Mouse (Mus musculus) frontal cortex, adult (tissue): ENCODE data around the gene Mdm2.

ENCODE experiments used
- ATAC-seq: cut with Nextera tagmentation; 2 replicates; pipeline ENCODE4 v1.9.2; 2017; ENCODE audit warnings: mild to moderate bottlenecking, moderate library complexity, mixed read lengths; ENCODE audit not compliant: low TSS enrichment

Mdm2 gene

GRCm38 (mm10) chr10:117670791-117671190, 39.8 kb downstream of the Mdm2 start:
- ATAC-seq = no peak

GRCm38 (mm10) chr10:117670092-117670491, 40.5 kb downstream of the Mdm2 start:
- no peak for ATAC-seq

GRCm38 (mm10) chr10:117669449-117670090, 41.0 kb downstream of the Mdm2 start:
- no peak for ATAC-seq

GRCm38 (mm10) chr10:117668546-117669300, 41.8 kb downstream of the Mdm2 start:
- no peak for ATAC-seq

- ATAC-seq = no peak
Measured at GRCm38 (mm10) chr10:117667663-117668507, 42.7 kb downstream of the Mdm2 start.

- ATAC-seq = no peak
Measured at GRCm38 (mm10) chr10:117666947-117667630, 43.5 kb downstream of the Mdm2 start.

GRCm38 (mm10) chr10:117666361-117666760, 44.2 kb downstream of the Mdm2 start:
- no peak for ATAC-seq

- ATAC-seq = no peak
Measured at GRCm38 (mm10) chr10:117665376-117666275, 44.9 kb downstream of the Mdm2 start.

- no peak for ATAC-seq
Measured at GRCm38 (mm10) chr10:117664926-117665209, 45.7 kb downstream of the Mdm2 start.

- ATAC-seq = no peak
Measured at GRCm38 (mm10) chr10:117664208-117664925, 46.2 kb downstream of the Mdm2 start.

- no peak for ATAC-seq
Measured at GRCm38 (mm10) chr10:117663865-117664200, 46.7 kb downstream of the Mdm2 start.

- no peak for ATAC-seq
Measured at GRCm38 (mm10) chr10:117663056-117663864, 47.3 kb downstream of the Mdm2 start.

- ATAC-seq = no peak
Measured at GRCm38 (mm10) chr10:117662316-117663055, 48.1 kb downstream of the Mdm2 start.

GRCm38 (mm10) chr10:117659819-117660218, 50.7 kb downstream of the Mdm2 start:
- no peak for ATAC-seq

GRCm38 (mm10) chr10:117659430-117659813, 51.1 kb downstream of the Mdm2 start:
- no peak for ATAC-seq

GRCm38 (mm10) chr10:117658522-117659429, 51.8 kb downstream of the Mdm2 start:
- no peak for ATAC-seq

- no peak for ATAC-seq
Measured at GRCm38 (mm10) chr10:117657659-117658306, 52.8 kb downstream of the Mdm2 start.
